Mouse (Mus musculus) CD8-positive naive resting alpha-beta T cell, adult 2 months (primary cell): Measurements from ENCODE around the gene C2cd2.

Source experiments
- DNase-seq, 2 experiments: peaks; one replicate each; pipeline ENCODE4 v3.0.0; 2022; ENCODE audit warnings: low read depth in 2 of 2, low spot score in 2 of 2

Gene C2cd2

GRCm38 (mm10) chr16:97887762-97888161 lies 74.6 kb downstream of the C2cd2 start:
- DNase-seq: no peak

GRCm38 (mm10) chr16:97883696-97884095 lies 78.7 kb downstream of the C2cd2 start:
- no peak for DNase-seq

- DNase-seq: no peak
Measured at GRCm38 (mm10) chr16:97882891-97883290, 79.5 kb downstream of the C2cd2 start.

- DNase-seq: peak; percentile 18 to 48
Measured at GRCm38 (mm10) chr16:97879134-97879533, 83.3 kb downstream of the C2cd2 start.

GRCm38 (mm10) chr16:97877502-97877901 lies 84.9 kb downstream of the C2cd2 start:
- no peak for DNase-seq

- no peak for DNase-seq
Measured at GRCm38 (mm10) chr16:97875101-97875500, 87.3 kb downstream of the C2cd2 start.

- DNase-seq: no peak
Measured at GRCm38 (mm10) chr16:97874376-97874775, 88.0 kb downstream of the C2cd2 start.

GRCm38 (mm10) chr16:97872657-97873056 lies 89.7 kb downstream of the C2cd2 start:
- DNase-seq: no peak

GRCm38 (mm10) chr16:97869193-97870102 lies 93.0 kb downstream of the C2cd2 start:
- DNase-seq: no peak

GRCm38 (mm10) chr16:97863932-97864467 lies 98.4 kb downstream of the C2cd2 start:
- no peak for DNase-seq

GRCm38 (mm10) chr16:97856050-97856449 lies 106.3 kb downstream of the C2cd2 start:
- DNase-seq: no peak

GRCm38 (mm10) chr16:97851741-97852319 lies 110.6 kb downstream of the C2cd2 start, which contains the start of gene Prdm15:
Gene Prdm15 (minus strand): TSS chr16:97851850.
- DNase-seq: peak; percentile 75 to 85

GRCm38 (mm10) chr16:97851061-97851740 lies 111.2 kb downstream of the C2cd2 start:
- peak; percentile 72 to 84 for DNase-seq

GRCm38 (mm10) chr16:97850667-97851060 lies 111.7 kb downstream of the C2cd2 start:
- peak in 1 of 2 experiments; percentile 20 for DNase-seq

GRCm38 (mm10) chr16:97848832-97849231 lies 113.6 kb downstream of the C2cd2 start:
- no peak for DNase-seq

GRCm38 (mm10) chr16:97844967-97845937 lies 117.1 kb downstream of the C2cd2 start:
- no peak for DNase-seq

GRCm38 (mm10) chr16:97832154-97832553 lies 130.2 kb downstream of the C2cd2 start:
- no peak for DNase-seq

- DNase-seq: no peak
Measured at GRCm38 (mm10) chr16:97828207-97828606, 134.2 kb downstream of the C2cd2 start.

GRCm38 (mm10) chr16:97823311-97824007 lies 138.9 kb downstream of the C2cd2 start:
- no peak for DNase-seq

GRCm38 (mm10) chr16:97819532-97819931 lies 142.9 kb downstream of the C2cd2 start:
- DNase-seq: no peak
